Mouse (Mus musculus) CH12.LX (cell line): ENCODE data around the gene Sept10. TPM values are rescaled to one million over a fixed set of nuclear protein-coding genes. Genes with fewer than 3 reads are reported as not detected.

Source experiments
- DNase-seq: peaks from one replicate; pipeline ENCODE4 v3.0.0-alpha.2; 2013; ENCODE audit errors: extremely low read depth
- H3K27ac ChIP-seq: 2 replicates; pipeline ENCODE4 v1.5.1; 2012; ENCODE audit warnings: low read depth, mild to moderate bottlenecking, control low read depth, moderate library complexity; ENCODE audit not compliant: insufficient read depth
- H3K27me3 ChIP-seq: replicated peaks from 2 replicates; pipeline ENCODE3; 2012; ENCODE audit warnings: inconsistent platforms
- H3K36me3 ChIP-seq, 2 experiments: replicated peaks in 1 of 2; 2 replicates each; pipeline versions ENCODE3 to v1.6.1; 2012; ENCODE audit warnings: inconsistent platforms in 1 of 2, low read length in 1 of 2, mild to moderate bottlenecking in 1 of 2, mixed read lengths in 1 of 2, moderate library complexity in 1 of 2; ENCODE audit not compliant: control insufficient read depth in 1 of 2, insufficient read depth in 1 of 2
- H3K4me1 ChIP-seq, 2 experiments: 2 replicates each; pipeline ENCODE4 v1.6.1; 2012; ENCODE audit warnings: inconsistent platforms in 1 of 2, moderate library complexity in 1 of 2; ENCODE audit not compliant: insufficient read depth in 2 of 2, control insufficient read depth in 1 of 2
- H3K4me2 ChIP-seq: 2 replicates; pipeline ENCODE4 v1.6.1; 2012; ENCODE audit warnings: low read depth, mild to moderate bottlenecking, control low read depth; ENCODE audit not compliant: poor library complexity, insufficient read depth, severe bottlenecking
- H3K4me3 ChIP-seq, 3 experiments: fragments of 150-350 bp in 1 of 3; sonication (generic) in 1 of 3; replicated peaks in 1 of 3; 2 replicates each; pipeline versions ENCODE3 to v1.5.1; 2011 to 2012; ENCODE audit warnings: low read depth in 2 of 3, low read length in 2 of 3, mild to moderate bottlenecking in 2 of 3, moderate library complexity in 2 of 3, control low read depth in 1 of 3, improper control_type of control experiment in 1 of 3, inconsistent platforms in 1 of 3, mixed read lengths in 1 of 3; ENCODE audit not compliant: poor library complexity in 1 of 3
- H3K79me2 ChIP-seq: replicated peaks from 2 replicates; pipeline ENCODE4 v1.6.1; 2012; ENCODE audit warnings: mild to moderate bottlenecking, moderate library complexity; ENCODE audit not compliant: control insufficient read depth, poor library complexity, insufficient read depth, severe bottlenecking; ENCODE audit errors: extremely low read depth
- H3K9ac ChIP-seq: 2 replicates; pipeline ENCODE4 v1.6.1; 2012; ENCODE audit warnings: low read depth, mild to moderate bottlenecking, control low read depth, moderate library complexity; ENCODE audit not compliant: insufficient read depth
- H3K9me3 ChIP-seq: replicated peaks from 2 replicates; pipeline ENCODE3; 2012; ENCODE audit warnings: low read length, inconsistent platforms, mixed read lengths
- CTCF ChIP-seq, 2 experiments: IDR thresholded peaks in 1 of 2; conservative IDR thresholded peaks in 1 of 2; 2 replicates each; pipeline ENCODE4 v1.5.1; 2011 to 2012; ENCODE audit warnings: low read depth in 2 of 2, low read length in 2 of 2, improper control_type of control experiment in 1 of 2, inconsistent platforms in 1 of 2, mild to moderate bottlenecking in 1 of 2, moderate library complexity in 1 of 2
- E2F4 ChIP-seq: IDR thresholded peaks from 2 replicates; pipeline ENCODE4 v1.6.1; 2011; ENCODE audit warnings: low read depth, low read length, improper control_type of control experiment; ENCODE audit not compliant: insufficient replicate concordance
- GABPA ChIP-seq: IDR thresholded peaks from 2 replicates; pipeline ENCODE4 v1.6.1; 2012; ENCODE audit warnings: low read depth, low read length, improper control_type of control experiment, inconsistent platforms; ENCODE audit not compliant: insufficient replicate concordance
- MAZ ChIP-seq: IDR thresholded peaks from 2 replicates; pipeline ENCODE4 v1.6.1; 2012; ENCODE audit warnings: low read depth, mild to moderate bottlenecking, inconsistent platforms, low read length, improper control_type of control experiment, moderate library complexity
- MEF2A ChIP-seq: IDR thresholded peaks from 2 replicates; pipeline ENCODE4 v1.6.1; 2014; ENCODE audit warnings: low read depth, mild to moderate bottlenecking, inconsistent platforms, low read length, improper control_type of control experiment, borderline replicate concordance
- MXI1 ChIP-seq: IDR thresholded peaks from 2 replicates; pipeline ENCODE4 v1.6.1; 2011; ENCODE audit warnings: mild to moderate bottlenecking, low read depth, low read length, improper control_type of control experiment
- NELFE ChIP-seq: IDR thresholded peaks from 2 replicates; pipeline ENCODE4 v1.6.1; 2011; ENCODE audit warnings: low read depth, low read length, improper control_type of control experiment
- PAX5 ChIP-seq: IDR thresholded peaks from 2 replicates; pipeline ENCODE4 v1.6.1; 2012; ENCODE audit warnings: low read length, inconsistent platforms, mixed read lengths
- POLR2AphosphoS2 ChIP-seq: IDR thresholded peaks from 2 replicates; pipeline ENCODE4 v1.6.1; 2011; ENCODE audit warnings: low read depth, low read length, improper control_type of control experiment
- RAD21 ChIP-seq: IDR thresholded peaks from 2 replicates; pipeline ENCODE4 v1.6.1; 2011; ENCODE audit warnings: low read depth, mild to moderate bottlenecking, low read length, improper control_type of control experiment, moderate library complexity
- RCOR1 ChIP-seq: conservative IDR thresholded peaks from 2 replicates; pipeline ENCODE4 v1.6.1; 2012; ENCODE audit warnings: low read depth, mild to moderate bottlenecking, inconsistent platforms, low read length, improper control_type of control experiment
- SIN3A ChIP-seq: IDR thresholded peaks from 2 replicates; pipeline ENCODE4 v1.6.1; 2012; ENCODE audit warnings: low read length, improper control_type of control experiment, inconsistent platforms
- TCF12 ChIP-seq: IDR thresholded peaks from 2 replicates; pipeline ENCODE4 v1.6.1; 2014; ENCODE audit warnings: low read depth, mild to moderate bottlenecking, inconsistent platforms, low read length, improper control_type of control experiment
- USF2 ChIP-seq: conservative IDR thresholded peaks from 2 replicates; pipeline ENCODE4 v1.6.1; 2011; ENCODE audit warnings: low read depth, low read length, improper control_type of control experiment
- ZKSCAN1 ChIP-seq: IDR thresholded peaks from 2 replicates; pipeline ENCODE4 v1.6.1; 2012; ENCODE audit warnings: low read depth, inconsistent platforms, low read length, improper control_type of control experiment, borderline replicate concordance
- ZNF384 ChIP-seq: IDR thresholded peaks from 2 replicates; pipeline ENCODE4 v1.6.1; 2012; ENCODE audit warnings: low read depth, low read length, improper control_type of control experiment, inconsistent platforms
- dilution Hi-C: fragments of 300-500 bp; cut with MboI; formaldehyde crosslinking; loops from 2 replicates; pipeline ENCODE4 v1.14.3; 2020; ENCODE audit warnings: low sequenced_read_pairs; ENCODE audit not compliant: extremely low pct_unique_long_range_greater_than_20kb, extremely low pct_ligation_motif_present
- in situ Hi-C: fragments of 300-500 bp; cut with MboI; formaldehyde crosslinking; loops from 3 replicates; pipeline ENCODE4 v1.14.3; 2019; ENCODE audit warnings: low sequenced_read_pairs, low pct_ligation_motif_present, low pct_unique_long_range_greater_than_20kb, mixed read lengths
- polyA plus RNA-seq: library from polyadenylated mRNA; unstranded; fragments of >175 nt; gene quantifications from 2 replicates; pipeline ENCODE4 v1.2.1, GENCODE M21; 2012; ENCODE audit warnings: low read depth; ENCODE audit not compliant: insufficient read length
- total RNA-seq, 2 experiments: library from RNA; depleted of rRNA; stranded (reverse); fragments of 300-350 nt in 1 of 2; fragments of >200 nt in 1 of 2; gene quantifications; 2 replicates each; pipeline ENCODE4 v1.2.3; 2012 to 2014

The Sept10 gene
- total and polyA plus RNA-seq, 3 experiments, result 6.9 to 13.1 (median 10.3) TPM

DNA sequence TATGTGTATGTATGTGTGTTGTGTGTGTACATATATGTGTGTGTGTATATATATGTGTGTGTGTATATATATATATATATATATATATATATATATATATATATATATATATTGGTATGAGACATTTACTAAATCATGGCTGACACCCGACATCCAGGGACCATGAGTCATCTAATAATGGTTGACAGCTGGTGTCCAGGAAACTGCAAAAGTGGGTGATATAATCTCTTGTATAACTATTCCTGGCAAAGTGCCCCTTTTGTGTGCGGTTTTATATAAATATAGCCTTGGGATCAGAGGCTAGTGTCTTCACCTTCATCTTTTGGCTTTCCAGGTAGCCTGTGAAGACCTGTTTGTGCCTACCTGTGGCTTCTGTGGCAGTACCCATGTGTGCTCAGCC, 29.0 kb upstream of the Sept10 start:
- in situ Hi-C loops (no loop called here), dilution Hi-C loops (no loop called here)
- no peaks in the 10 kb centered on the region for H3K79me2 ChIP-seq
- H3K27ac ChIP-seq, result no peak overlapping the region
- no peak for TF ChIP-seq POLR2AphosphoS2
- no peak for TF ChIP-seq PAX5
- TF ChIP-seq ZNF384, result no peak
- TF ChIP-seq MXI1, result no peak
- no peak for TF ChIP-seq MEF2A
- TF ChIP-seq TCF12, result no peak
- no peak for TF ChIP-seq E2F4
- TF ChIP-seq ZKSCAN1, result no peak
- no peak for TF ChIP-seq USF2
- TF ChIP-seq NELFE, result no peak
- TF ChIP-seq MAZ, result no peak
- TF ChIP-seq SIN3A, result no peak
- TF ChIP-seq CTCF (conservative IDR thresholded peaks at IDR 0.05 in 1 of 2, IDR thresholded peaks at IDR 0.05 in 1 of 2; ENCODE audit: low read depth in 2 of 2, low read length in 2 of 2), result no peak
- no peak for TF ChIP-seq RAD21
- H3K36me3 ChIP-seq, result no peaks in the 10 kb centered on the region
- H3K27me3 ChIP-seq, result no peaks in the 10 kb centered on the region
- no peak overlapping the region for H3K4me3 ChIP-seq
- DNase-seq, result no peak
- H3K9me3 ChIP-seq, result no peaks in the 10 kb centered on the region
- no peak overlapping the region for H3K9ac ChIP-seq
- no peak overlapping the region for H3K4me2 ChIP-seq
- peaks cover 20 to 45% of the 10 kb centered on the region in 2 experiments for H3K4me1 ChIP-seq

- no peaks in the 10 kb centered on the region for H3K36me3 ChIP-seq
- no peaks in the 10 kb centered on the region for H3K27me3 ChIP-seq
- no peaks in the 10 kb centered on the region for H3K79me2 ChIP-seq
- H3K9me3 ChIP-seq, result no peaks in the 10 kb centered on the region
- peaks cover 20 to 35% of the 10 kb centered on the region in 2 experiments for H3K4me1 ChIP-seq
- no peak for DNase-seq
- dilution Hi-C loops (no loop called here), in situ Hi-C loops (no loop called here)
- no peak overlapping the region for H3K4me2 ChIP-seq
- no peak for TF ChIP-seq RCOR1
- no peak for TF ChIP-seq MXI1
- no peak for TF ChIP-seq MEF2A
- TF ChIP-seq GABPA, result no peak
- H3K27ac ChIP-seq, result no peak overlapping the region
- H3K4me3 ChIP-seq, result no peak overlapping the region
- H3K9ac ChIP-seq, result no peak overlapping the region
Observed at GRCm38 (mm10) chr10:59249531-59249930, 27.9 kb upstream of the Sept10 start.
